Comparison of ENCODE assay signal across 15 mouse cellular contexts in the genomic region with DNA sequence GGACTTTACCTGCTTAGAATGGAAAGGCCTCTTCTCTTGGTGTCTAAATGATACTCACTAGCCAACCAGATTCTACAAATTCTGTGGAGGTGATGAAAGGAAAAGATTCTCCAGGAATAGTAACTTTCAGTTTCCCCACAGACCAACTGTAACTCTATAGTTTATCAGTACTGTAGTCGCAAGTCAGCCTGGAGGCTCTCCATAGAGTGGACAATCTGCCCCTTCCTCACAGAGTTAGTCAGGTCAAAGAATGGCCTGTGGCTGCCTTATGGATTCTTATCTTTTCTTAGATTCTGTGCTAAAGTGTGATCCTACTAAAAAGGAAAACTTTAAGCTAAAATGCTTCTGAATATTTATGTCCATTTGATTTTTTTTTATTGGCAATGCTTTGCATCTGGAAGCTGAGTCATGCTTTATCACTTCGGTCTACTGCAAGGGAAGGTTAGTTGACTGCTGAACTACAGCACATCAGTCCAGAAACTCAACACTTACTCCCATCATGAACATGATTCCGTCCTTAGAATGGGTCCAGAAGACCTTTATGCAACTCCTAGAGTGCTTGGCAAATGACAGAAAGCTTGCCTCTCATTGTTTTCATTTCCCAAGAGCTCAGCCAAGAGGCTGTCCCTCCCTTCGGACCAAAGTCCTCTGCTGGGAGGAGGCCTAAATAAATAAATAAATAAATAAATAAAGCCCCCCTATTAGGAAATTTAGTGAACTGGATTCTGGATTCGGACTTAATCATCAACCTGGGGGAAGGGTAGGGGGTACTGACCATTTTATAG.
DNase-seq lines count a peak whose midpoint lies in the region; ATAC-seq and TF ChIP-seq lines count a peak whose summit lies in the region.
"Had no signal": no experiment of that assay in that cellular context is flagged by ENCODE, and none has a peak within 500 bp of the region (broad histone marks: within the 10 kb centered on the region; RNA-seq: fewer than 3 reads in every experiment).

No protein-coding gene starts in this region.

- H3K9me3 ChIP-seq in heart, embryonic 13.5 days, result no peaks in the 10 kb centered on the region
- no peaks in the 10 kb centered on the region for H3K9me3 ChIP-seq in kidney, postnatal 0 days (replicated peaks; ENCODE audit: low read length)
- H3K9me3 ChIP-seq in midbrain, embryonic 16.5 days (replicated peaks; ENCODE audit: control insufficient read depth, low read length, poor library complexity, severe bottlenecking), result no peaks in the 10 kb centered on the region
- H3K9me3 ChIP-seq: forebrain, embryonic 15.5 days; hindbrain, embryonic 12.5 days had no signal

- H3K27me3 ChIP-seq in heart, embryonic 13.5 days (replicated peaks), result no peaks in the 10 kb centered on the region
- H3K27me3 ChIP-seq in kidney, postnatal 0 days (ENCODE audit: insufficient read depth, low read length), result no peaks in the 10 kb centered on the region
- H3K27me3 ChIP-seq in midbrain, embryonic 16.5 days (ENCODE audit: control insufficient read depth, insufficient read depth, low read depth, low read length), result no peaks in the 10 kb centered on the region
- H3K27me3 ChIP-seq: forebrain, embryonic 15.5 days; hindbrain, embryonic 12.5 days had no signal

- no peak for ATAC-seq in heart, embryonic 13.5 days (ENCODE audit: extremely low read depth, insufficient number of reproducible peaks, low FRiP score, low TSS enrichment)
- no peak for ATAC-seq in kidney, postnatal 0 days (replicated peaks; ENCODE audit: low FRiP score, low read depth)
- no peak for ATAC-seq in midbrain, embryonic 16.5 days
- ATAC-seq: CD4-positive, CD25-positive, alpha-beta regulatory T cell, adult 4 months; forebrain, embryonic 15.5 days had no signal

- peak overlapping the region; percentile 26 for H3K4me2 ChIP-seq in heart, embryonic 13.5 days
- no peak overlapping the region for H3K4me2 ChIP-seq in kidney, postnatal 0 days (ENCODE audit: low read length)
- H3K4me2 ChIP-seq in midbrain, embryonic 16.5 days (ENCODE audit: low read length), result no peak overlapping the region
- H3K4me2 ChIP-seq: forebrain, embryonic 15.5 days; hindbrain, embryonic 12.5 days had no signal

- H3K4me3 ChIP-seq in heart, embryonic 13.5 days, result no peak overlapping the region
- H3K4me3 ChIP-seq in kidney, postnatal 0 days (replicated peaks; ENCODE audit: low read depth, low read length), result no peak overlapping the region
- H3K4me3 ChIP-seq in brown adipose tissue, adult 24 weeks (ENCODE audit: insufficient read depth, low read depth, low read length), result no peak overlapping the region
- H3K4me3 ChIP-seq in midbrain, embryonic 16.5 days (ENCODE audit: low read depth, low read length), result no peak overlapping the region
- H3K4me3 ChIP-seq: forebrain, embryonic 15.5 days; hindbrain, embryonic 12.5 days had no signal

- no peak for TF ChIP-seq CTCF in kidney, postnatal 0 days (IDR thresholded peaks at IDR 0.05; ENCODE audit: low read depth)

- no peak for DNase-seq in heart, postnatal 10 days
- no peak for DNase-seq in kidney, postnatal 0 days (ENCODE audit: low spot score)
- no peak for DNase-seq in kidney, adult 8-10 months
- DNase-seq in 416B (ENCODE audit: low read depth), result peak; percentile 63
- DNase-seq in T-cell, adult 2 months (ENCODE audit: low spot score), result no peak
- DNase-seq: cerebellum, adult 11-12 months; layer of hippocampus, adult 9-11 months; left cerebral cortex, postnatal 4 days; lung, adult 18-20 months had no signal

- H3K27ac ChIP-seq in heart, embryonic 13.5 days (replicated peaks), result peak overlapping the region; percentile 84
- H3K27ac ChIP-seq in kidney, postnatal 0 days, result peak overlapping the region; percentile 50; the same call in 1 of the 2 replicates
- peak overlapping the region; percentile 86 for H3K27ac ChIP-seq in brown adipose tissue, adult 24 weeks (replicated peaks; ENCODE audit: low read depth, low read length)
- H3K27ac ChIP-seq in midbrain, embryonic 16.5 days (ENCODE audit: low read length), result no peak overlapping the region
- H3K27ac ChIP-seq: forebrain, embryonic 15.5 days; hindbrain, embryonic 12.5 days had no signal

- intact Hi-C loops in heart, postnatal 10 days (cut with DNase I), result loop anchor here (2.0 kb wide), 1 partner anchor 15 kb away; no protein-coding TSS in a partner anchor

- WGBS in heart, embryonic 13.5 days, result 53% methylated on average over 5 of the region's 5 CpGs
- WGBS in kidney, postnatal 0 days, result 65% methylated on average over 5 of the region's 5 CpGs
- WGBS in midbrain, embryonic 16.5 days, result 92% methylated on average over 5 of the region's 5 CpGs

- H3K4me1 ChIP-seq in heart, embryonic 13.5 days, result peaks cover 58% of the 10 kb centered on the region
- H3K4me1 ChIP-seq in kidney, postnatal 0 days (replicated peaks; ENCODE audit: insufficient read depth, low read length), result no peaks in the 10 kb centered on the region; the same call in 1 of the 2 replicates
- H3K4me1 ChIP-seq in brown adipose tissue, adult 24 weeks (ENCODE audit: control insufficient read depth, insufficient read depth, insufficient read length, low read length), result peaks cover 33% of the 10 kb centered on the region
- H3K4me1 ChIP-seq in midbrain, embryonic 16.5 days (ENCODE audit: control insufficient read depth, insufficient read depth, low read length), result no peaks in the 10 kb centered on the region

- no peak overlapping the region for H3K9ac ChIP-seq in heart, embryonic 13.5 days
- H3K9ac ChIP-seq in kidney, postnatal 0 days (ENCODE audit: low read depth, low read length), result no peak overlapping the region
- H3K9ac ChIP-seq in midbrain, embryonic 16.5 days (ENCODE audit: low read depth, low read length), result no peak overlapping the region
- H3K9ac ChIP-seq: forebrain, embryonic 15.5 days; hindbrain, embryonic 12.5 days had no signal

- peaks cover 42% of the 10 kb centered on the region for H3K36me3 ChIP-seq in heart, embryonic 13.5 days
- peaks cover 21% of the 10 kb centered on the region for H3K36me3 ChIP-seq in kidney, postnatal 0 days (ENCODE audit: insufficient read depth, low read length)
- peaks cover 19% of the 10 kb centered on the region for H3K36me3 ChIP-seq in midbrain, embryonic 16.5 days (ENCODE audit: control insufficient read depth, insufficient read depth, low read length)
